In the genomic region with DNA sequence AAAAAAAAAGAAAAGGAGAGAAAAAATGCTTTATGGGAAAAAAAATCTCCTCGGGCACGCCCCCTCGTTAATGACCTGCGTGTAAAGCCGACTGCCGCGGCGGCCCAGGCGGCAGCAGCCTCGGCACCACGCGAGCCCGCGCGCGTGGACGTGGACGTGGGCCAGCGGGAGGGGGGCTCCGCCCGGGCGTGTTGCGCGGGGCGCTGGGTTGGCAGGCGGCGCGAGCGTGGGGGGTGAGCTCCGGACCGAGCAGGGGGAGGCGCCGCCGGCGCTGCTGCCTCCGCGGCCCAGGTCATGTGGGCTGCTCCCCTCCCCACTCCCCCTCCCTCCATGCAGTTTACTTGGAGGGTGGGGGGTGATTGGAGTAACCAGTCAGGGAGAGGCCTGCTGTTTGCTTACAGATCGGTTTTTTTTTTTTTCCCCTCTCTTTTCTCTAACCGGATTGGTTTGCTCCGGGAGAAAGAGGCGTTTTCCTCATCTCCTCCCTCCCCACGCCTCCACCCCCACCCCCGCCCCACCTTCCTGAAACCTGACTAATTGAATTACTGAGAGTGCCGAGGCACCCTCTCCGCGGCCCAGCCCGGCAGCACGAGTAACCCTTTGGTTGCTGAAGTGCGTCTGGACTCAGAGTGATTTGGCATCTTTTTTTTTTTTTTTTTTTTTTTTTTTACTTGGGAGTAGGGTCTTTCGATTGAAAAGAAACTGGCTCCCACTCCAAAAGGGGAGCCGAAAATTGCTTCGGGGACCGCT, we compare ENCODE assay signal across 8 mouse cellular contexts. TPM values are rescaled to one million over a fixed set of nuclear protein-coding genes. Genes with fewer than 3 reads are reported as not detected.
DNase-seq lines count a peak whose midpoint lies in the region; ATAC-seq and TF ChIP-seq lines count a peak whose summit lies in the region.

No protein-coding gene starts in this region.

- in situ Hi-C loops in ES-E14 (cut with MboI; ENCODE audit: low sequenced_read_pairs in 2 of 2, unreplicated experiment in 2 of 2), result no loop called here

- no peaks in the 10 kb centered on the region for H3K9me3 ChIP-seq in ES-E14 (ENCODE audit: control insufficient read depth, insufficient read depth, low read depth, low read length)
- no peaks in the 10 kb centered on the region for H3K9me3 ChIP-seq in forebrain, postnatal 0 days (ENCODE audit: low read length)
- H3K9me3 ChIP-seq in lung, embryonic 14.5 days (ENCODE audit: low read depth, low read length), result no peaks in the 10 kb centered on the region

- H3K4me2 ChIP-seq in forebrain, postnatal 0 days (ENCODE audit: low read depth), result peak overlapping the region; percentile 92
- peak overlapping the region; percentile 99 for H3K4me2 ChIP-seq in lung, embryonic 14.5 days

- DNase-seq in ES-E14 (ENCODE audit: low read depth, low spot score), result peak; percentile 84
- DNase-seq in cerebellum, adult 18-20 months, result peak; percentile 49 to 53
- DNase-seq in forebrain, postnatal 0 days, result peak; percentile 84
- DNase-seq in heart, postnatal 36 days, result peak; percentile 69 to 82
- peak; percentile 57 to 66 for DNase-seq in layer of hippocampus, adult 8-10 months (ENCODE audit: low spot score in 2 of 2)
- DNase-seq in lung, embryonic 14.5 days, result peak; percentile 92
- DNase-seq in ovary, postnatal 14 days (ENCODE audit: low spot score), result peak; percentile 62
- DNase-seq in urinary bladder, adult 18-20 months (ENCODE audit: low spot score in 2 of 2), result peak; percentile 86 to 88

- H3K4me3 ChIP-seq in ES-E14 (ENCODE audit: insufficient read depth in 1 of 2, low read depth in 1 of 2, low read length in 2 of 2, poor library complexity in 1 of 2, severe bottlenecking in 1 of 2), result peak overlapping the region; percentile 71 to 91
- H3K4me3 ChIP-seq in forebrain, postnatal 0 days (ENCODE audit: low read depth, low read length), result peak overlapping the region; percentile 70
- H3K4me3 ChIP-seq in lung, embryonic 14.5 days (ENCODE audit: low read depth, low read length), result peak overlapping the region; percentile 78

- H3K9ac ChIP-seq in ES-E14 (ENCODE audit: insufficient read depth, low read depth, low read length, poor library complexity, severe bottlenecking), result peak overlapping the region; percentile 82
- H3K9ac ChIP-seq in forebrain, postnatal 0 days, result peak overlapping the region; percentile 63
- H3K9ac ChIP-seq in lung, embryonic 14.5 days, result peak overlapping the region; percentile 80

- TF ChIP-seq CTCF in forebrain, postnatal 0 days (IDR thresholded peaks at IDR 0.05; ENCODE audit: low read depth), result no peak
- TF ChIP-seq CTCF in lung, embryonic 14.5 days (IDR thresholded peaks at IDR 0.05; ENCODE audit: low read depth), result no peak

- H3K4me1 ChIP-seq in ES-E14 (ENCODE audit: control insufficient read depth in 2 of 2, insufficient read depth in 2 of 2, low read length in 2 of 2, poor library complexity in 1 of 2), result no peaks in the 10 kb centered on the region
- H3K4me1 ChIP-seq in forebrain, postnatal 0 days (ENCODE audit: insufficient read depth), result no peaks in the 10 kb centered on the region
- H3K4me1 ChIP-seq in lung, embryonic 14.5 days (ENCODE audit: insufficient read depth), result no peaks in the 10 kb centered on the region

- intact Hi-C loops in heart, postnatal 36 days (cut with DNase I), result loop anchor here (2.0 to 10.0 kb wide), 6 partner anchors 100 to 1578 kb away; no protein-coding TSS in a partner anchor

- H3K36me3 ChIP-seq in ES-E14 (ENCODE audit: control insufficient read depth, insufficient read depth, low read length, poor library complexity, severe bottlenecking), result no peaks in the 10 kb centered on the region
- H3K36me3 ChIP-seq in forebrain, postnatal 0 days (ENCODE audit: insufficient read depth), result no peaks in the 10 kb centered on the region
- H3K36me3 ChIP-seq in lung, embryonic 14.5 days (ENCODE audit: insufficient read depth), result no peaks in the 10 kb centered on the region

- peaks cover 9% of the 10 kb centered on the region; the same call in 1 of the 2 replicates for H3K27me3 ChIP-seq in forebrain, postnatal 0 days (ENCODE audit: insufficient read depth, low read length)
- H3K27me3 ChIP-seq in lung, embryonic 14.5 days (ENCODE audit: insufficient read depth, low read length), result no peaks in the 10 kb centered on the region

- ATAC-seq in forebrain, postnatal 0 days, result peak; percentile 78
- ATAC-seq in lung, embryonic 14.5 days (ENCODE audit: insufficient read depth), result peak; percentile 82

- WGBS in forebrain, postnatal 0 days, result under 1% methylated on average over 50 of the region's 53 CpGs
- under 1% methylated on average over 53 of the region's 53 CpGs for WGBS in lung, embryonic 14.5 days

- no peak overlapping the region for H3K27ac ChIP-seq in ES-E14 (ENCODE audit: insufficient read depth, low read depth, low read length, poor library complexity, severe bottlenecking)
- H3K27ac ChIP-seq in forebrain, postnatal 0 days (ENCODE audit: low read depth, low read length), result peak overlapping the region; percentile 75
- peak overlapping the region; percentile 88 for H3K27ac ChIP-seq in lung, embryonic 14.5 days (ENCODE audit: low read depth)

TF ChIP-seq in ES-E14, 5 proteins besides CTCF, POLR2A, EP300 and RAD21:
- peak; percentile 97 for TF ChIP-seq ZNF384 (IDR thresholded peaks at IDR 0.05; ENCODE audit: low read depth, low read length)
- peak; percentile 59; the same call in 1 of the 2 replicates for TF ChIP-seq MAFK (IDR thresholded peaks at IDR 0.05; ENCODE audit: insufficient read depth, low read depth, low read length)
- no peak for TF ChIP-seq CHD2 (IDR thresholded peaks at IDR 0.05; ENCODE audit: low read depth, low read length)

RNA-seq across cellular contexts. Expression of a gene that starts 1.8 kb away (rescaled TPM):
- 2.5 and 3.8 TPM in 2 replicates for total RNA-seq in ES-E14 (2012; rRNA removed)
- total RNA-seq in forebrain, postnatal 0 days (2014; rRNA removed), result 7.0 and 7.4 TPM in 2 replicates
- 15.0 and 27.0 TPM in 2 replicates for polyA plus RNA-seq in forebrain, postnatal 0 days (2015; fragmentation: Nextera tagmentation; extraction: Ambion mirVana)
- total RNA-seq in heart, postnatal 36 days (2021), result 10 to 100 TPM; 22.1 to 26.5 TPM
- 10 to 100 TPM in 3 of 4 experiments, 1 to 10 TPM in 1; 6.6 to 13.5 (median 11.4) TPM for total RNA-seq in layer of hippocampus, adult 8-10 months (2022)
- polyA plus RNA-seq in lung, embryonic 14.5 days (2014; fragmentation: Nextera tagmentation; extraction: Ambion mirVana), result 14.8 and 15.5 TPM in 2 replicates
